Mouse (Mus musculus) forebrain, embryonic 14.5 days (tissue): Measurements from ENCODE around the gene Swi5. TPM values are rescaled to one million over a fixed set of nuclear protein-coding genes. Genes with fewer than 3 reads are reported as not detected.

ENCODE experiments used
- ATAC-seq: fragments of 200-750 bp; cut with Nextera tagmentation; 2 replicates; pipeline ENCODE4 v1.8.0; 2017; ENCODE audit warnings: mild to moderate bottlenecking, moderate library complexity
- DNase-seq: peaks from one replicate; pipeline ENCODE4 v3.0.0-alpha.2; 2015; ENCODE audit warnings: low spot score
- H3K27ac ChIP-seq: fragments of 300-500 bp; sonication (generic); 2 replicates; pipeline ENCODE4 v1.5.1; 2014; ENCODE audit warnings: low read depth, mild to moderate bottlenecking, control low read depth, low read length, moderate library complexity
- H3K27me3 ChIP-seq: fragments of 300-500 bp; sonication (generic); replicated peaks from 2 replicates; pipeline ENCODE4 v1.6.1; 2014; ENCODE audit warnings: low read length, control low read depth, mixed read lengths; ENCODE audit not compliant: control insufficient read depth, insufficient read depth
- H3K36me3 ChIP-seq: fragments of 300-500 bp; sonication (generic); 2 replicates; pipeline ENCODE4 v1.6.1; 2014; ENCODE audit warnings: low read length, control low read depth; ENCODE audit not compliant: control insufficient read depth, insufficient read depth
- H3K4me1 ChIP-seq: fragments of 300-500 bp; sonication (generic); 2 replicates; pipeline ENCODE4 v1.6.1; 2014; ENCODE audit warnings: antibody characterized with exemption, low read length, control low read depth; ENCODE audit not compliant: control insufficient read depth, insufficient read depth
- H3K4me2 ChIP-seq: fragments of 300-500 bp; sonication (generic); 2 replicates; pipeline ENCODE4 v1.6.1; 2014; ENCODE audit warnings: mild to moderate bottlenecking, control low read depth, low read length
- H3K4me3 ChIP-seq: fragments of 300-500 bp; sonication (generic); 2 replicates; pipeline ENCODE4 v1.5.1; 2014; ENCODE audit warnings: low read depth, low read length, control low read depth
- H3K9ac ChIP-seq: fragments of 300-500 bp; sonication (generic); 2 replicates; pipeline ENCODE4 v1.6.1; 2014; ENCODE audit warnings: mild to moderate bottlenecking, low read length, control low read depth, moderate library complexity
- H3K9me3 ChIP-seq: fragments of 300-500 bp; sonication (generic); replicated peaks from 2 replicates; pipeline ENCODE4 v1.6.1; 2016; ENCODE audit warnings: low read length, control low read depth, mixed read lengths; ENCODE audit not compliant: control insufficient read depth
- WGBS: fragments of 180-500 bp; shearing (Covaris S2); extraction: QIAGEN DNeasy Blood & Tissue Kit; methylation state at CpG from one replicate; pipeline ENCODE4 v1.1.7; 2014; 5-methylcytosine and 5-hydroxymethylcytosine counted together
- polyA plus RNA-seq: library from polyadenylated mRNA; unstranded; fragments of >200 nt; fragmentation: Nextera tagmentation; extraction: Ambion mirVana; gene quantifications from 2 replicates; pipeline ENCODE4 v1.2.1, GENCODE M21; 2014

The Swi5 gene
- polyA plus RNA-seq = 186 and 243 TPM in 2 replicates

DNA sequence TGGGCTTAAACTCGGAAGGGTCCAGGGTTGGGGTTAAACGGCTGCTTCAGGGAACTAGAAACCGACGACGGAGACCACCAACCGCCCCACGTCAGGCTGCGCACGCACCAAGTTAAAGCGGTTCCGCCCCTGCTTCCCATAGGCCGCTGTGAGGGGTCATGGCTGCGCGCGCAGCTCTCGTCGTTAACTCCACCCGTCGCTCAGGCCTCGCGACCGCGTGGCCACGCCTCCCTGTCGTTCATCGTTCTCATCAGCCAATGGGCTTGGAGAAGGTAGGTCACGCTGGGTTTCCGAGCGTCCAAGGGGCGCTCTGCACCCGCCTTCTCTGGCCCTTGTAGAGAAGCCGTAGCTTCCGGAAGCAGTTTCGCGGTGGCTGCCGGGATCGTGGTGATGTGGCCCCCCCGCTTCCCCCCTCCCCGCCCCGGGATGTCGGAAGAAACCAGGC is at the start of gene Swi5:
Gene Swi5, minus strand, starts transcription at position 153 of the 445 bp plus-strand sequence.
- Histone ChIP-seq H3K27me3 (no peaks in the 10 kb centered on the region), H3K36me3 (peaks cover 32% of the 10 kb centered on the region), H3K27ac (peak within 1 kb of the TSS; percentile 23; the same call in 1 of the 2 replicates), H3K9ac (peak within 1 kb of the TSS; percentile 85), H3K9me3 (no peaks in the 10 kb centered on the region), H3K4me2 (peak within 1 kb of the TSS; percentile 90), H3K4me1 (peaks cover 16% of the 10 kb centered on the region), H3K4me3 (peak within 1 kb of the TSS; percentile 82)
- DNase-seq = peak; percentile 100
- peak; percentile 99 for ATAC-seq
- WGBS = 0% methylated on average over 30 of the region's 41 CpGs

DNA sequence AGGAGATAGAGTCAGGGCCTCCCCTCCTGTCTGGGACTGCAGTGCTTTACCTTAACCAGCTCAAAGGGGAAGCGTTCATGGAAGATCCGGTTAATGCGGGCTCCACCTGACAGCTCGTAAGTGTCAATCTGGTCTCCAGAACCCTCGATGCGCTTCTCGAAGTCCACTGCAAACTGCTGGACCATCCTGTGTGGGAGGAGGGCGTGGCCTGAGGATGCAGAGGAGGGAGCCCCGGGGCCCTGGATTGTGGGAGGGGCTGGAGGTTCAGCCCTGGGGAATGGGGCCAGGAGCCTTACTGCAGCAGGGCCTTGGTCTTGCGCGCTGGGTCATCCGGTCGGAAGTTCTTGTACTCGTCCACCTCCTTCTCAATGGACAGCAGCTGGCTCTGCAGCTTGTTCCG is 48.0 kb upstream of the Swi5 start:
- ATAC-seq = no peak
- H3K36me3 ChIP-seq = 0 out of 2 replicates have a peak, but pooled peaks cover 5% of the 10 kb centered on the region
- no peak for DNase-seq
- WGBS = 53% methylated on average over 15 of the region's 15 CpGs
- H3K27me3 ChIP-seq = no peaks in the 10 kb centered on the region
- no peaks in the 10 kb centered on the region for H3K9me3 ChIP-seq
- no peak overlapping the region for H3K4me2 ChIP-seq
- H3K9ac ChIP-seq = no peak overlapping the region
- H3K4me1 ChIP-seq = no peaks in the 10 kb centered on the region
- H3K4me3 ChIP-seq = no peak overlapping the region
- no peak overlapping the region for H3K27ac ChIP-seq

DNA sequence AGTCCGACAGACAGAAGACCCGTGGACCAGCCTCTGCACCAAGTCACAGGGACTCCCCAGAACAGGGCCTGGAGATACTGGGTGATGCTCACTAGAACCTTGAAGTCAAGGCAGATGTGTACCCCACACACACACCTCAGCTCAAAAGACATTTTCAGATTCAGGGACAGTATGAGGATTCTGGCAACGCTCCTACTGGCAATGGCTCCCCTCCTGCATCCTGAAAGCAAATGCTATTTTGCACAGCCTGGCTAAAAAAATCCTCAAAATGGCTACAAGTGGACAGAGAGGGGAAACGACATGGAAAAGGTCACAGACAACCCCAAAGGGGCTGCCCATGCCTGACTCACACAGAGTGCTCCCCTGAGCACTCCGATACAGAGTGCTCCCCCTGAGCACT is 44.3 kb upstream of the Swi5 start:
- Histone ChIP-seq H3K4me3 (no peak overlapping the region), H3K27ac (no peak overlapping the region), H3K4me1 (no peaks in the 10 kb centered on the region), H3K4me2 (no peak overlapping the region), H3K9me3 (no peaks in the 10 kb centered on the region), H3K9ac (no peak overlapping the region), H3K36me3 (0 out of 2 replicates have a peak, but pooled peaks cover 5% of the 10 kb centered on the region), H3K27me3 (no peaks in the 10 kb centered on the region)
- DNase-seq = no peak
- 83% methylated on average over 5 of the region's 5 CpGs for WGBS
- no peak for ATAC-seq

DNA sequence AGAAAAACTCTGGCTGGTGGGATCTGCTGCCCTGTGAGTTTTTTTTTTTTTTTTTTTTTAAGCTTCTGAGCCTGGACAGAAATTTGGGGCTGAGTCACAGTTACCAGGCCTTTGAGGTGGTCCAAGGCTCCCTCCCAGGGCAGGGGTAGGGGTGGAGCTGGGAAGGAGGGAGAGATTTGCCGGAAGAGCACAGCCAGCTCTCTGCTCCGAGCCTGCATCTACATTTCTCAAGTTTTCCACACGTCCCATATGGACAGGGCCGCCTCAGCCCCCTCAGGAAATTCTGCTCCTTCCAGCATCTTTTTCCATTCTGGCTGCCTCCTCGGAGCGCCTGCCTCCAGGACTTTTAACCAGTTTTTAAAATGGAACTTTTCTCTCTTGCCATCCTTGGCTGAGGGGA is 41.7 kb upstream of the Swi5 start:
- DNase-seq = no peak
- no peaks in the 10 kb centered on the region for H3K9me3 ChIP-seq
- H3K36me3 ChIP-seq = no peaks in the 10 kb centered on the region
- no peak overlapping the region for H3K9ac ChIP-seq
- H3K4me3 ChIP-seq = no peak overlapping the region
- WGBS = 59% methylated on average over 6 of the region's 6 CpGs
- H3K27ac ChIP-seq = no peak overlapping the region
- ATAC-seq = no peak
- no peaks in the 10 kb centered on the region for H3K27me3 ChIP-seq
- no peak overlapping the region for H3K4me2 ChIP-seq
- no peaks in the 10 kb centered on the region for H3K4me1 ChIP-seq

DNA sequence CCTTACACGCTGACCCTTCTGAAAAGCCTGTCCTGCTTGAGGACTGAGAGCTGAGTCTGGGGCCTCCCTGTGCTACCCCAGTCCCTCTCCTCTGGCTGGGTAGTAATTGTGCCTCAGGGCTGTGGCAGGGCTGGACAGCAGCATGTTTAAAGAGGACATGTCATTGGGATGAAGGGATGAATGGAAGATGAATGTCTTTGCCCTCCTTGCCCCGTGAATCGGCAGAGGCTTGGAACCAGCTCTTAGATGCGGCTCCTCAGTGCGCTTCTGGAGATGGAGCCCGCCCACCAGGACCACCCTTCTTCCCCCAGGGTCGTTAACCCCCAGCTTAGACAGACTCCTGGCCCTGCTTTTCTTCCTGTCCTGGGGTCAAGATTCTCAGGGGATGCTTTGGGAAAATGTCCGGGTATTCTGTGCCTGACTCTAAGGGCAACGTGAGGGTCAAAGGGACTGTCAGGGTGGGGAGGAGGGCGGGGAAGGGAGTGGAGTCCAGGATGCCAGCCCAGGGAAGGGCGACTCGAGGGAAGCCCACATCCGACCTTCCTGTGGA is 41.1 kb upstream of the Swi5 start:
- WGBS = 47% methylated on average over 13 of the region's 13 CpGs
- no peaks in the 10 kb centered on the region for H3K9me3 ChIP-seq
- no peak overlapping the region for H3K9ac ChIP-seq
- ATAC-seq (no peak), DNase-seq (no peak)
- no peaks in the 10 kb centered on the region for H3K36me3 ChIP-seq
- H3K4me2 ChIP-seq = no peak overlapping the region
- no peak overlapping the region for H3K27ac ChIP-seq
- no peak overlapping the region for H3K4me3 ChIP-seq
- H3K4me1 ChIP-seq = no peaks in the 10 kb centered on the region
- H3K27me3 ChIP-seq = no peaks in the 10 kb centered on the region

DNA sequence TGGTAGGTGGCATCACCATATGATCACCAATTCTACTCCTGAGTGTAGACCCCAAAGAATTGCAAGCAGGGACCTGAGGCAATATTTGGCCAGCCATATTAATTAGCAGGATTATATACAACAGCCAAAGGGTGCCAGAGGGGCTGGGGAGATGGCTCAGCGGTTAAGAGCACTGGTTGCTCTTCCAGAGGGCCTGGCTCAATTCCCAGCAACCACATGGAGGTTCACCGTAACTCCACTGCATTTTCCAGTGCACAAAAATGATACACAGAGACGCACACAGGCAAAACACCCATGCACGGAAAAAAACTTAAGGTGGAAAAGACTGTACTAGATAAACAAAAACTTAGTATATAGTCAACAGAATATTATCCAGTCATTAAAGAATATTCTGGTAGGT is 39.3 kb upstream of the Swi5 start:
- 68% methylated on average over 4 of the region's 4 CpGs for WGBS
- no peak overlapping the region for H3K9ac ChIP-seq
- no peak for DNase-seq

DNA sequence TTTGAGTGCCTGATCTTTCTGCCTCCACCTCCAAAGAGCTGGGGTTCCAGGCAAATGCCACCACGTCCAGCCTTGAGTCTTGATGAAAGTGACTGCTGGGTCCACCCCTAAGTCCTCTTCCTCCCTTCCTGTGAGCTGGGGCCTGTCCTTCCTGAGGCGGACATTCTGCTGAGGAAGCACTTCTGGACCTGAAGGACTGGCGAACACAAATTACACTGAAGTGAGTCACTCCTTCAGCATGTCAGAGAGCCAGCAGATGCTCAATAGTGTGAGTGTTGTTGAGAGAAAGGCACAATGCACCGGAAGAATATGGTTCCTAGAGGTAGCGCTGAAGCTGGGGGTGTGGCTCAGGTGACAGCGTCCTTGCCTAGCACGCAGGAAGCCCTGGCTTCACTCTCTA is 37.5 kb upstream of the Swi5 start:
- Histone ChIP-seq H3K27me3 (no peaks in the 10 kb centered on the region), H3K4me2 (no peak overlapping the region), H3K36me3 (no peaks in the 10 kb centered on the region), H3K4me1 (no peaks in the 10 kb centered on the region), H3K4me3 (no peak overlapping the region), H3K9me3 (no peaks in the 10 kb centered on the region), H3K9ac (no peak overlapping the region), H3K27ac (no peak overlapping the region)
- DNase-seq (no peak), ATAC-seq (no peak)
- 72% methylated on average over 7 of the region's 7 CpGs for WGBS

More for the DNA sequence above, 39.3 kb upstream of the Swi5 start:
- Histone ChIP-seq H3K4me1 (no peaks in the 10 kb centered on the region), H3K9me3 (no peaks in the 10 kb centered on the region), H3K36me3 (no peaks in the 10 kb centered on the region), H3K4me2 (no peak overlapping the region), H3K27ac (no peak overlapping the region), H3K4me3 (no peak overlapping the region), H3K27me3 (no peaks in the 10 kb centered on the region)
- no peak for ATAC-seq

DNA sequence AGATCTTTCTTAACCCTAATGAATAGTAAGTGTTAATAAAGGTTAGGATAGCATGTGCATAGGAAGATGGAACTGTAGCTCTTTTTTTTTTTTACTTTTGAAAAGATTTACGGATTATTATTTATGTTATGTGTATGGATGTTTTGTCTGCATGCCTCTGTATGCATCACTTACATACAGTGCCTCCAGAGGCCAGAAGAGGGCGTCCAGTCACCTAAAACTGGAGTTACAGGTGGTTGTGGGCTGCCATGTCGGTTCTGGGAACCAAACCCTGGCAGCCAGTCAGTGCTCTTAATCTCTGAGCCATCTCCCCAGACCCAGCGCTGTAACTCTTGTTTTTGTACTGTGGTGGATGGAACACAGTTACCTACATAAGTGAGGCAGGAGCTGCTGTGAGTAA is 36.4 kb upstream of the Swi5 start:
- H3K9ac ChIP-seq = no peak overlapping the region
- DNase-seq (no peak), ATAC-seq (no peak)
- no peaks in the 10 kb centered on the region for H3K36me3 ChIP-seq
- 59% methylated on average over 4 of the region's 4 CpGs for WGBS
- H3K27ac ChIP-seq = no peak overlapping the region
- H3K9me3 ChIP-seq = no peaks in the 10 kb centered on the region
- H3K27me3 ChIP-seq = no peaks in the 10 kb centered on the region
- no peak overlapping the region for H3K4me3 ChIP-seq
- H3K4me1 ChIP-seq = no peaks in the 10 kb centered on the region
- H3K4me2 ChIP-seq = no peak overlapping the region

DNA sequence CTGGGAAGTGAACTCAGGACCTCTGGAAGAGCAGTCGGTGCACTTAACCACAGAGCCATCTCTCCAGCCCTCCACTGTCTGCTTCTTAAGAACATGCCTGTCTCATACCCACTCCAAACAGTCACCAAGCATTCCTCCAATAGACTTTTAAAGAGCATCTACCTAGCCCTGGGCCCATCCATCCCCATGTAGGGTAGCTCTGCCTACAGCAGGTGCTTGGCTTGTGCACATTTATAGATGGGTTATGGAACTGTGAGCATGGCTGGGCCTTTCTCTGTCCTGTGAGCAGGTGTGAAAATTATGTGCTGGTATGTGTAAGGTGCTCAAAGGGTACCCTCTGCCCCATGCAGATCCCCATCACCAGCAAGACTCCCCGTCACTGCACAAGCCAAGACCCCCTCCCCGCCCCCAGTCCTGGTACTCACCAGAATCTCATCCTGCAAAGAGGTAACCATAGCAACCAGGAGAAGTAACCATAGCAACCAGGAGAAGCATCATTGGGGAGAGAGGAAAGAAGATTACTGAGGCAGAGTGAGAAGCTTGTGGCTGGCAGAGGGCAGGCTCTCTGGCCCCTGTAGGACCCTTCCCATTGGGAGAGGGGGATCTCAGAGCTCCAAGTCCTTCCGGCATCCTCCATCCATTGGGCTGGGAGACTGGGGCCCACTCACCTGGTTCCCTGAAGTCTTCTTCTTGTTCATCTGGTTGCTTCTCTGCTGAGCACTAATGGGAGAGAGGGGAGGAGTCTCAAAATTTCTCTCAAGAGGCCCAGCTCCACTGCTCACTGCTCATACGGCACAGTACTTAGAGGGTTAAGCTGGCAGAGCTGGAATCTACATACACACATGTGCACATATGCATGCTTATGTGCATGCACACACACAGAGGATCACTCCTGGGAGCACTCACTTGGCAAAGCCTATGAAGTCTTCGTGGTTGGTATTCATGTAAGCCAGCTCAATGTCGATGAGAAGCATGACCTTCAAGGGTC is 35.2 kb upstream of the Swi5 start:
- DNase-seq (peak; percentile 86), ATAC-seq (peak; percentile 80)
- Histone ChIP-seq H3K9me3 (no peaks in the 10 kb centered on the region), H3K4me3 (no peak overlapping the region), H3K27ac (peak overlapping the region; percentile 81), H3K4me2 (no peak overlapping the region), H3K27me3 (no peaks in the 10 kb centered on the region), H3K4me1 (peaks cover 2% of the 10 kb centered on the region; the same call in 1 of the 2 replicates), H3K9ac (no peak overlapping the region), H3K36me3 (no peaks in the 10 kb centered on the region)
- WGBS = 65% methylated on average over 7 of the region's 7 CpGs
